Mouse (Mus musculus) T-cell, adult 2 months (primary cell): ENCODE measurements around the gene Med8.

Experiments
- DNase-seq: peaks from one replicate; pipeline ENCODE4 v3.0.0; 2022; ENCODE audit warnings: low spot score

Gene Med8

DNA sequence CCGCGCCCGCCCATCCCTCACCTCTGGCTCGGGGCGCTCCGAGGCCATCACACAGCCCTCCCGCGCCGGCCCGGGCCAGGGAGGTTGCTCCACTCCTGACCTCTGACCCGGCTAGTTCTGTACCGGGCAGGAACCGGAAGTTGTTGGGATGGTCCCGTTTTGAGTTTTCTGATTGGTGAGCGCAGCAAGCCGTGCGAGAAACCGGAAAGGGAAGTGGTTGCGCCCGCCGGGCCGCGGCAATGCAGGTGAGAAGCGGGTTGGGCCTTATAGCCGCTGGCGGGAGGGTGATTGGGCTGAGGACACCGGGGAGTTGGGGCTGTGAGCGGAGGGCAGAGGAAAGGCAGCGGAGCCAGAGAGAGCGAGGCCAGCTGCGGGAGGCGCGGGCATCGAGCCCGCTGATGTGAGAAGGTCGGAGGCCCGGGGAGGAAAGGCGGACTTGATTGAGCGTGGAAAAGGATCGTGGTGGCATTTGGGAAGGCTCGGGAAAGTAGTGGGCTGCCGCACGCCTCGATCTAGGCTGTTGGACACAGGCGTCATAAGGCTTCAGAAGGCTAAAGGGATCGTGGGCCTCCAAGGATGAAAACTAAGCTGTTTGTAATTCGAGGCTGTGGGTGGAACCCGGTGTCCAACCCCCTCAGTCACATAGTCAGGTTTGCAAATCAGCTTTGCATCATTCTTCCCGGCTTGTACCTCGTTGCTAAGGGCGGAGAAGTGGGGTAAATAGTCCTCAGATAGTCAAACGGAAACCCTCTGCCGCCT, at the start of gene Med8, which contains the start of gene Szt2:
TSS of gene Med8 (plus strand) at position 196 of the 759 bp plus-strand sequence.
TSS of gene Szt2 (minus strand) at position 132 of the 759 bp plus-strand sequence.
- DNase-seq = peak; percentile 93

DNA sequence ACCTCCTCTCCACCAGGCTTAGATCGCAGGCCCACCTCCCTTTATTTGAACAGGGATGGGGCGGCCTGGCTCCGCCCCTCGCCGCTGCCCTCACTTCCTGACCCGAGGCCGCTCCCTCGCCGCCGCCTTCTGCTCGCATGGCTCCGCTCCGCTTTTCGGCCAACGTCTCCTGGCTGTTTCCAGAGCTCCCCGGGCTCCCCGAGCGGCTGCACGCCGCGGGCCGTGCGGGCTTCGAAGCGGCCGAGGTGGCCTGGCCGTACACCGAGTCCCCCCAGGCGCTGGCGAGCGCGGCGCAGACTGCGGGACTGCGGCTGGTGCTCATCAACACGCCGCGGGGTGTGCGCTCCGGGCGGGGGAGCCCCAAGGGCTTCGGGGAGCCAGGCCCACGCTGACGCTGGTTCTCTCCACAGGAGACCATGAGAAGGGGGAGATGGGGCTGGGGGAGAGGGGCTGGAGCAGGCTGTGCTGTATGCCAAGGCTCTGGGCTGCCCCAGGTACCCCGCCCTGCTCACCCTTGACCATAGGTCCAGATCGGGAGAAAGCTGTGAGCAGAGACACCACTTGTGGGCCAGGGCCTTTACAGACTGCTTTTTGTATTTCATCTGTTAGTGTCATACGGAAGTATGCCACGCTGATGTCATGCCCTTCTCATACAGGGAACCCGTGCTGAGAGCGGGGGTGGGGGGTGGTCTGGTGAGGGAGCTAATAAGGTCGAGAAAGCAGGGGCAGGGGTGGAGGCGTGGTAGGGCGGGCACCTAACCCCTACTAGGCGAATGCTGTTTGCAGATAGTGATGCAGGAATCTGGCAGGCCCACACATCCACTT, 49.0 kb upstream of the Med8 start:
- peak; percentile 66 for DNase-seq

DNA sequence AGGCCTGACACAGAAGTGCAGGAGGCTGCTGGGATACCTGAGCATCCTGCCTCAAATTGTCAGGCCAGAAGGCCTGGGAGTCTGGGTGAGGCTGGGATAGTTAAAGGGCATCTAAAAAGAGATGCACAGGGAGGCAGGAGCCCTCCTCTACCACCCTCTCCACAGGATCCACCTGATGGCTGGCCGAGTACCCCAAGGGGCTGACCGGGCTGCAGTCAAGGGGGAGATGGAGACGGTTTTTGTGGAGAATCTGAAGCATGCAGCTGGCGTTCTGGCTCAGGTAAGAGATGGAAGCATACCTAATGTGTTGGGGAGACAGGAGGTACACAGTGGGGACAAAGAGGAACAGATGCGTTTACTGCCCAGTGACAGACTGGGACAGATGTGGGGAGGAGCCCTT, 47.7 kb upstream of the Med8 start:
- DNase-seq = no peak

DNA sequence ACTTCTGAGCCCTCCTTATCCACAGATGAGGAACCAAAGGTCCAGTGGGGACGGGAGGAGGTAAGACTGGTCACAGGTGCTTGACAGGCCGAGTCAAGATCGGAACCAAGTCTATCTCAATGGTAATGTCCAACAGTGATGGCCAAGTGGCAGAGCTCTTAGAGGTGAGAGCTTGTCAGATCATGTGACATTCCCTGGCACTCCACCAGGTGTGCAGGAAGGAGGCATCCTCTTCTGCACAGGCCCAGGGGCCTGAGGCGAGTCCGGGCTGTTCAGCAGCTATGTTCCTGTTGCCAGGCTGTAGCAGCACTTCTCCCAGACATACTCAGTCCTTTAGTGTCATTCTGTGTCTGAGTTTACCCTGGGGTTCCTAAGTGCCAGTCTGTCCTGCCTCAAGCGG, 46.3 kb upstream of the Med8 start:
- DNase-seq = no peak

DNA sequence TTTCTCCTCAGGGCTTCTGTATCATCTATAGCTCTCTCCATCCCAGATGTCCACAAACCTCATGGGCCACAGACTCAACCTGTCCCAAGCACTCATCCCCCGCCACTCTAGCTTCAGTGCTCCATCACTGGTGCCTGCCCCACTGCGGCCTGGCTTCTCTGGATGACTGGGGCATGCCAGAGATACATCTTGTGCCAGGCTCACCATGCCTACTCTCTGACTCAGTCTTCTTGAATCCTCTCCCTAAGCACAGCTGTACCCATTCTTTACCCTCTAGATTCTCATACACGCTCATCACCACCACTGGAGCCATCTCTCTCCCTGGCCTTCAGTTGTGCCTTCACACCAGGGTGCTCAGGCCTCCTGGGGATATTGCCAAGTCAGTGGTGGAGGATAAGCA, 45.2 kb upstream of the Med8 start:
- DNase-seq = no peak

DNA sequence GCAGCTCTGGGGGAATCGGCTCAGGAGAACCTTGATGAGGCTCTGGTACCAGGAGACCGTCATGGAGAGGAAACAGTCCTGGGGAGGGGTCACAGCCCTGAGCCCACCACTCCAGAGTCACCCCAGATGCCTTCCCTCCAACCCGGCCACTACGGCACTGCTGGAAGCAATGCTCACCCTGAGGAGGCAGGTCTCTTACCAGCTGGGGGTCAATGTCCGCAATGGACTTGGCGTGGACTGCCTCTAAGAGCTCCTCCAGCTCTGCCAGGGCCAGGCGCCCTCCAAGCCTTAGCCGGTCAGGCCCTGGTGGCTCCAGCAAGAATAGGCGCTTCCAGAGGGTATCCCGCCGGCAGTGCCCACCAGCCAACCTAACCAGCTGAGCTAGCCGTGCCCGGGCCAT, 44.5 kb upstream of the Med8 start:
- no peak for DNase-seq

DNA sequence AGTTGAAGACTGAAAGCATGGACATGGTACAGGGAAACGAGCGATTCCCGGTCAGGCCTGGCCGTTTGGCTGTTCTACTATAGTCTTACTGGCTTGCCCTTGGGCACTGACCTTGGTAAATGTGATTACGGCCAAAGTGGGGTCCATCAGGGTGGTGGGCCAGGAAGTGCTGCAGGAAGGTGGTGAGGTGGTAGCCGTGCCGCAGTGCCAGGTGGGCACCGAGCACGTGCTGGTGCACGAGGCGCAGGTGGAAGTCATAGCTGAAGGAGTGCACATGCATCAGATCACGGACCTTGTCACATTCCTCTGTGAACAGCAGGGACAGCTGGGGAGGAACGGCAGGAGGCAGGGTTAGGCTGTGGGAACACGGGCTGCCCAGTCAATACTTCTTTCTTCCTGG, 43.1 kb upstream of the Med8 start:
- no peak for DNase-seq

DNA sequence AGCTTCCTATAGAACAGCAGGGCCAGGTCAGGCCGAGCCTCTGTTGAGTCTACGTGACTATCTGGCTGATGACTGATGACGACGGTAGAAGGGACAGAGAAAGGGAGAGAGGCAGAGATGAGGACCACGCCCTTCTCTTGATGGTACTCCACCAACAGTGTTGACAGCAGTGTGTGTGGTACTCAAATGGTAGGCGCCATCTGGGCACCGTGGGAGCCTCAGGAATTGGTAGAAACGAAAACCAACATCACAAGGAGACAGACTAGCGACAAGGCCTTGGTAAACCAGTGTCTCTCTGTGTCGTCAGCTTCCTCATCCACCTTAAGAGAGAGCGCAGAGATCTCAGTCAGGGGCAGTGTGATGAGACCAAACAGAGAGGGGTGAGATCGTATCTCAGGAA, 41.6 kb upstream of the Med8 start:
- DNase-seq = no peak

DNA sequence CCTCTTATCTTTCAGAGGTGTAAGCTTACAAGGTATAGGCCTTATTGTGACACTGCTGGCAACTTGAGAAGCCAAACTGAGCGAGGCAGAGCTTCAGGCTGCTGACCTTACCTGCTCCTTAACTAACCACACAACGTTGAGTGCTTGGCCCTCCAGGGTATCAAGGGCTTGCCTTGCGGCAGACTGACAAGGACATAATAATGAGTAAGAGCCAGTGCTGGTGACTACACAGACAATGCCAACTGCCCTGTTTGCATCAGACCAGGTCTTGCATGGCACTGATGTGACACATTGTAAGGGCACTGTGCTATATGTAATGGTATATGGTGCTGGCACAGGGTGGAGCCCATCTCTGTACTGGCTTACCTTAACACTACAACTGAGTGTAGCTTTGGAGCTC, 40.5 kb upstream of the Med8 start:
- no peak for DNase-seq

- no peak for DNase-seq
Observed at GRCm38 (mm10) chr4:118371822-118372221, 37.3 kb upstream of the Med8 start.

DNA sequence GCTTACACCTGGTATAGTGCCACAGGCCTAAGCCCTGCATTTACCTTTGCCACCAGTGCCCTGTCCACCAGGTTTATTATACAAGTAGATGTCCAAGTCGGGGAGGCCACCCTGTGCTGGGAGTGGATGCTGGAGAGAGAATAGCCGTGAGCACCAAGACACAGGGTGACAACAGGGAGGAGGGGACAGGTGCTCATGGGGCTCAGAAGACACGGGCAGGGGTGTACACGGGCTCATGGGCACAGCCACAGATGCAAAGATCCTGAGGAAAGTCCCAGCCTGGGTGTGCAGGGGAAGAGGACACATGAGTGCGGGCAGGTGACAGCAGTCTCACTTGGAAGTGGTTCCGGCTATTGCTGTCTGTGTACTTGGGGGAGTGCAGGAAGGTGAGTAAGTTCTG, 33.1 kb upstream of the Med8 start:
- no peak for DNase-seq

DNA sequence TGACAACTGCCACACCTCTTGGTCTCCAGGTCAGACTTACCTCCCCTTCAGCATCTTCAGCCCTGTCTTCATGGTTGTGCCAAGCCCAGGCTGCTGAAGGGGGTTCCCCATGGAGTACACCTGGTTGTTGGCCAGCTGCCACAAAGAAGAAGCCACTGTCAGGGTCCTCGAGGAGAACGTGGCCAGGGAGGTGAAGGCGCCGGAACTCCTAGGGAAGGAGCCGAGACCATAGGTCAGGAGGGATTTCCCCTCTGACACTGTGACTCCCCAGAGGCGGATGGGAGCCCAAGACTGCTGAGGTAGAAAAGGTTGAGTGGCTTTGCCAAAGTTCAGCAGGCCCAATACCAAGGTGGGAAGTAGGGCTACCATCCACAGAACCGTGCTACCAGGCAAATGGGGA, 25.9 kb upstream of the Med8 start:
- no peak for DNase-seq

DNA sequence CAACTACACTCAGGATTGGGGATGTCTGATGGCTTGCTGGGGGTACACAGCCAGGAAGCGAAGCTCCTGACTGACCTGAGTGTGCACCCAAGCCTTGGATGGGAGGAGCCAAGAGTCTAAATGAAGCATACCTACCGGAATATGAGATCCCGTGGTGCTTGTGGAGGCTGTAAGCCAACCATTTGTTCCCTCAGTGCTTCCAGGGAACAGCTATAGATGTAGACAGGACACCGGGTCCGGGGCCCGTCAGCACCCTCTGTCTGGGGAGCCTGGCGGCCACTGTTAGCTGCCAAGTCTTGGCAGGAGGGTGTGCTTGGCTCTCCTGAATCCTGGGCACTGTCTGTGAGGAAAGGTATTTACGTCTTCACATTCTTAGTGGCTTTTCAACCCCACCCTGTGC, 21.8 kb upstream of the Med8 start:
- no peak for DNase-seq

GRCm38 (mm10) chr4:118390146-118390545, 19.0 kb upstream of the Med8 start:
- no peak for DNase-seq

DNA sequence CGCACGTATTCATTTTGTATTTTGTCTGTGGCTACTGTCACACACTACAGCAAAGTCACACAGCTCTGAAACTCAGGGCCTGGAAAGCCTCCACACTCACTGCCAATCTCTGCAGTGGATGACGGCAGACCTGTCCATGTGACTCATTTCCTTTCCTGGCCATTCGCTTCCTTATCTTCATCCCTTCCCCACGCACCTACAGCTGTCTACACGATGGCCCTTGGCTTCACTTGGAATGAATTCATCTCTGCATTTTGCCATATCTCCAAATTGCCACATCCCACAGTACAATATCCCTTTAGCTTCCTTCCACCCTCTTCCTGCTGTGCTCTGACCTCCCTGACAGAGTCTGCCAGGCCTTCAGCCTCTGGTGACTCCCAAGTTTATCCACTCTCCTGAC, 14.6 kb upstream of the Med8 start:
- DNase-seq = no peak

DNA sequence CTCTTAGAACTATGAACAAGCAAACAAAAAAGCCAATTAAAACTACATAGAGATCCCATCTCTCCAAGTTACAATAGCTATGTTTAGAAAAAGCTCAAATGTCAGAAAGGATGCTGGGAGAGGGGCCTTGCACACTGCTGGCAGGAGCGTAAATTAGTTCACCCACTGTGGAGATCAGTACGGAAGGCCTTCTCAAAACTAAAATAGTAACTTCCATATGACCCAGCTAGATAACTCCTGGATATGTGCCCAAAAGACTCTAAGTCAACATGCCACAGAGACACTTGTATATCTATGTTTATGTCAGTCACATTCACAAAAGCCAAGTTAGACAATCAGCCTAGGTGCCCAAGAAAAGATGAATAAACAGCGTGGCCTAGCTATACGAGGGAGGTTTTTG, 13.8 kb upstream of the Med8 start:
- no peak for DNase-seq

- DNase-seq = no peak
Observed at GRCm38 (mm10) chr4:118396433-118396832, 12.7 kb upstream of the Med8 start.

DNA sequence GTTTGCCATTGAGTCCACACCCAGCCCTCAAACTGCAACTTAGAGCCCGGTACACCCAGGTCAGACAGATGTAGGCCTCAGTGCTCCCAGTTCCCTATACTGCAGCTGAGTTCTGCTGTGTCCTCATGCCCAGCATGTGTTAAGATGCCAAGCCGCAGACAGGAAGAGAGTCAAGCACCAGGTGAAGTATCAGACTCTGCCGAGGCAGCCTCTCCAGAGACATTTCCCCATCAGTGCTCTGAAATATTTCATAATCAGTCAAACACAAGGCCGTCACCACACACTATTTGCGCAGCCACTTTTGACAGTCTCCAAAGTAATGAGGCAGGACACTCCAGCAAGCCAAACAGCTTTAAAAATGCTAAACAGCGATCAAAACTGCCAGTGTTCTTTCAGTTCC, 10.7 kb upstream of the Med8 start:
- no peak for DNase-seq

- DNase-seq = no peak
Observed at GRCm38 (mm10) chr4:118401421-118401820, 7.7 kb upstream of the Med8 start.

GRCm38 (mm10) chr4:118401918-118402317, 7.2 kb upstream of the Med8 start:
- DNase-seq = no peak

DNA sequence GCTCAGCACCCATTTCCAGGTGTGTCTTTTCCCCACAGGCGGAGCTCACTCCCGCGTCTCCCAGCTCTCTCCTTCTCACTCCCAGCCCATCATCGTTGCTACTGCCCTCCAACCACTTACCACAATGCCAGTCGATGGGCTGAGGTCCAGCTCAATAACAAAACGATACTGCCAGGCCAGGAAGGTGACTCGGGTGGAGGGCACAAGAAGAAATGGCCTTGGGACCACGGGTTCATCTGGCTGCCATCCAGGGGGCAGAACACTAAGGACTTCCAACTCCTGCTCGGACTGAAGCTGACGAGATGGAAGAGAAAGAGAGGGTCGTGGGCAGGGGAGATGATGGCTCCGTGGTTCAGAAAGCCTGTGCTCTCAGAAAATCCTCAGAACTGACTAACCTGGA, 6.4 kb upstream of the Med8 start:
- DNase-seq = no peak

- no peak for DNase-seq
Observed at GRCm38 (mm10) chr4:118410871-118411270, 1.7 kb downstream of the Med8 start.

GRCm38 (mm10) chr4:118413553-118413952, 4.4 kb downstream of the Med8 start:
- DNase-seq = no peak

GRCm38 (mm10) chr4:118415779-118416178, 6.6 kb downstream of the Med8 start:
- no peak for DNase-seq
